Mouse (Mus musculus) megakaryocyte, embryonic 14.5 days (primary cell): Measurements from ENCODE around the gene Gm20388. TPM values are rescaled to one million over a fixed set of nuclear protein-coding genes. Genes with fewer than 3 reads are reported as not detected.

ENCODE experiments used
- H3K27me3 ChIP-seq: replicated peaks from 2 replicates; pipeline ENCODE3; 2012; ENCODE audit warnings: inconsistent platforms
- H3K36me3 ChIP-seq: replicated peaks from 2 replicates; pipeline ENCODE3; 2012; ENCODE audit warnings: low read length, inconsistent platforms, mixed read lengths
- H3K4me1 ChIP-seq: 2 replicates; pipeline ENCODE4 v1.6.1; 2012; ENCODE audit warnings: inconsistent platforms
- H3K4me3 ChIP-seq: replicated peaks from 2 replicates; pipeline ENCODE3; 2012; ENCODE audit warnings: moderate library complexity, mild to moderate bottlenecking, inconsistent platforms
- H3K9me3 ChIP-seq: 2 replicates; pipeline ENCODE4 v1.6.1; 2012; ENCODE audit warnings: inconsistent platforms
- FLI1 ChIP-seq: IDR thresholded peaks from 2 replicates; pipeline ENCODE4 v1.6.1; 2012; ENCODE audit warnings: low read length, inconsistent platforms, mixed read lengths
- GATA1 ChIP-seq: IDR thresholded peaks from 3 replicates; pipeline ENCODE4 v1.6.1; 2012; ENCODE audit warnings: mixed read lengths, low read length, inconsistent platforms, borderline replicate concordance
- polyA plus RNA-seq: library from polyadenylated mRNA; stranded (reverse); fragments of >175 nt; gene quantifications from 2 replicates; pipeline ENCODE4 v1.2.3, GENCODE M21; 2012; ENCODE audit warnings: low replicate concordance; ENCODE audit not compliant: insufficient read depth

Gene Gm20388
- polyA plus RNA-seq, 1 experiment = 111 TPM

- Histone ChIP-seq H3K4me1 (peaks cover 99% of the 10 kb centered on the region), H3K27me3 (peaks cover 36% of the 10 kb centered on the region), H3K9me3 (no peaks in the 10 kb centered on the region), H3K4me3 (no peak overlapping the region), H3K36me3 (no peaks in the 10 kb centered on the region)
- no peak for TF ChIP-seq FLI1
- TF ChIP-seq GATA1 = no peak
Observed at GRCm38 (mm10) chr8:122713157-122713518, 2802.5 kb downstream of the Gm20388 start.

GRCm38 (mm10) chr8:122716566-122716965 lies 2805.9 kb downstream of the Gm20388 start:
- TF ChIP-seq FLI1 = no peak
- no peak for TF ChIP-seq GATA1
- peaks cover 21% of the 10 kb centered on the region for H3K27me3 ChIP-seq

GRCm38 (mm10) chr8:122717869-122718509 lies 2807.3 kb downstream of the Gm20388 start:
- H3K27me3 ChIP-seq = peaks cover 31% of the 10 kb centered on the region
- peaks cover 99% of the 10 kb centered on the region for H3K4me1 ChIP-seq
- H3K36me3 ChIP-seq = no peaks in the 10 kb centered on the region
- no peaks in the 10 kb centered on the region for H3K9me3 ChIP-seq
- no peak for TF ChIP-seq GATA1
- TF ChIP-seq FLI1 = no peak
- H3K4me3 ChIP-seq = peak overlapping the region; percentile 43

More at GRCm38 (mm10) chr8:122716566-122716965, 2805.9 kb downstream of the Gm20388 start:
- Histone ChIP-seq H3K4me1 (peaks cover 99% of the 10 kb centered on the region), H3K4me3 (no peak overlapping the region), H3K36me3 (no peaks in the 10 kb centered on the region), H3K9me3 (no peaks in the 10 kb centered on the region)

- peak overlapping the region; percentile 88 for H3K4me3 ChIP-seq
- peaks cover 99% of the 10 kb centered on the region for H3K4me1 ChIP-seq
Observed at GRCm38 (mm10) chr8:122718711-122719499, 2808.3 kb downstream of the Gm20388 start.

GRCm38 (mm10) chr8:122719500-122720065 lies 2808.9 kb downstream of the Gm20388 start:
- H3K4me1 ChIP-seq = peaks cover 94% of the 10 kb centered on the region
- peaks cover 40% of the 10 kb centered on the region for H3K27me3 ChIP-seq
- H3K4me3 ChIP-seq = peak overlapping the region; percentile 88
- no peaks in the 10 kb centered on the region for H3K9me3 ChIP-seq
- no peak for TF ChIP-seq FLI1
- peak; percentile 82; the same call in 2 of the 3 replicates for TF ChIP-seq GATA1
- no peaks in the 10 kb centered on the region for H3K36me3 ChIP-seq

More at GRCm38 (mm10) chr8:122718711-122719499, 2808.3 kb downstream of the Gm20388 start:
- TF ChIP-seq GATA1 (no peak), FLI1 (no peak)
- Histone ChIP-seq H3K9me3 (no peaks in the 10 kb centered on the region), H3K27me3 (peaks cover 39% of the 10 kb centered on the region), H3K36me3 (no peaks in the 10 kb centered on the region)

GRCm38 (mm10) chr8:122720070-122720729 lies 2809.6 kb downstream of the Gm20388 start:
- TF ChIP-seq GATA1 (peak; percentile 72; the same call in 2 of the 3 replicates), FLI1 (no peak)
- peak overlapping the region; percentile 88 for H3K4me3 ChIP-seq
- H3K4me1 ChIP-seq = peaks cover 92% of the 10 kb centered on the region
- peaks cover 38% of the 10 kb centered on the region for H3K27me3 ChIP-seq
- no peaks in the 10 kb centered on the region for H3K36me3 ChIP-seq
- no peaks in the 10 kb centered on the region for H3K9me3 ChIP-seq

GRCm38 (mm10) chr8:122720811-122721640 lies 2810.4 kb downstream of the Gm20388 start:
- TF ChIP-seq FLI1 (no peak), GATA1 (no peak)
- Histone ChIP-seq H3K4me1 (peaks cover 93% of the 10 kb centered on the region), H3K27me3 (peaks cover 38% of the 10 kb centered on the region), H3K9me3 (no peaks in the 10 kb centered on the region), H3K4me3 (peak overlapping the region; percentile 88), H3K36me3 (no peaks in the 10 kb centered on the region)

GRCm38 (mm10) chr8:122725187-122725586 lies 2814.5 kb downstream of the Gm20388 start:
- Histone ChIP-seq H3K4me3 (peak overlapping the region; percentile 35), H3K36me3 (no peaks in the 10 kb centered on the region), H3K9me3 (no peaks in the 10 kb centered on the region), H3K27me3 (peaks cover 49% of the 10 kb centered on the region), H3K4me1 (peaks cover 85% of the 10 kb centered on the region)
- TF ChIP-seq GATA1 (no peak), FLI1 (no peak)

- no peak for TF ChIP-seq GATA1
- TF ChIP-seq FLI1 = no peak
- H3K4me1 ChIP-seq = peaks cover 69% of the 10 kb centered on the region
- peaks cover 55% of the 10 kb centered on the region for H3K27me3 ChIP-seq
- H3K4me3 ChIP-seq = no peak overlapping the region
- no peaks in the 10 kb centered on the region for H3K9me3 ChIP-seq
- no peaks in the 10 kb centered on the region for H3K36me3 ChIP-seq
Observed at GRCm38 (mm10) chr8:122726789-122727188, 2816.1 kb downstream of the Gm20388 start.
